Mouse (Mus musculus) G1E-ER4 (cell line): ENCODE measurements around the gene Tox3. TPM values are rescaled to one million over a fixed set of nuclear protein-coding genes. Genes with fewer than 3 reads are reported as not detected.

Experiments
- GATA1 ChIP-seq: IDR thresholded peaks from one replicate; pipeline ENCODE4 v1.8.0; 2012; ENCODE audit warnings: low read length, inconsistent platforms
- polyA plus RNA-seq: library from polyadenylated mRNA; stranded (reverse); fragments of >175 nt; gene quantifications from 2 replicates; pipeline ENCODE4 v1.2.3, GENCODE M21; 2012

Gene Tox3
- polyA plus RNA-seq, 1 experiment = not detected

GRCm38 (mm10) chr8:90347581-90348177 lies 464 bp downstream of the Tox3 start:
- TF ChIP-seq GATA1 = no peak

- no peak for TF ChIP-seq GATA1
Observed at GRCm38 (mm10) chr8:90346880-90347535, 1.1 kb downstream of the Tox3 start.

- no peak for TF ChIP-seq GATA1
Observed at GRCm38 (mm10) chr8:90346138-90346879, 1.8 kb downstream of the Tox3 start.

GRCm38 (mm10) chr8:90330377-90331285 lies 17.5 kb downstream of the Tox3 start:
- no peak for TF ChIP-seq GATA1

- no peak for TF ChIP-seq GATA1
Observed at GRCm38 (mm10) chr8:90323824-90324223, 24.3 kb downstream of the Tox3 start.

- no peak for TF ChIP-seq GATA1
Observed at GRCm38 (mm10) chr8:90322701-90323439, 25.3 kb downstream of the Tox3 start.

GRCm38 (mm10) chr8:90321255-90321654 lies 26.9 kb downstream of the Tox3 start:
- no peak for TF ChIP-seq GATA1

GRCm38 (mm10) chr8:90314312-90314711 lies 33.8 kb downstream of the Tox3 start:
- no peak for TF ChIP-seq GATA1

- TF ChIP-seq GATA1 = no peak
Observed at GRCm38 (mm10) chr8:90302951-90303350, 45.2 kb downstream of the Tox3 start.

- TF ChIP-seq GATA1 = no peak
Observed at GRCm38 (mm10) chr8:90302252-90302651, 45.9 kb downstream of the Tox3 start.

GRCm38 (mm10) chr8:90301543-90301942 lies 46.6 kb downstream of the Tox3 start:
- TF ChIP-seq GATA1 = no peak

- TF ChIP-seq GATA1 = no peak
Observed at GRCm38 (mm10) chr8:90300973-90301372, 47.2 kb downstream of the Tox3 start.

GRCm38 (mm10) chr8:90294061-90294460 lies 54.1 kb downstream of the Tox3 start:
- TF ChIP-seq GATA1 = no peak

- TF ChIP-seq GATA1 = no peak
Observed at GRCm38 (mm10) chr8:90290811-90291210, 57.3 kb downstream of the Tox3 start.

GRCm38 (mm10) chr8:90276722-90277121 lies 71.4 kb downstream of the Tox3 start:
- TF ChIP-seq GATA1 = no peak
